Mouse (Mus musculus) megakaryocyte-erythroid progenitor cell, adult 5-6 weeks (primary cell): ENCODE data around the gene Nccrp1. TPM values are rescaled to one million over a fixed set of nuclear protein-coding genes. Genes with fewer than 3 reads are reported as not detected.
A peak's percentile ranks its signal among the peaks of the same experiment; 100 is the strongest.
"Not testable (repeated sequence)": the region's sequence is repeated elsewhere in the genome, so short reads cannot be mapped to it uniquely, and the experiment has no call there.

Source experiments
- ATAC-seq: replicated peaks from 2 replicates; pipeline ENCODE4 v1.8.0; 2016; ENCODE audit warnings: mild to moderate bottlenecking, inconsistent platforms; ENCODE audit not compliant: severe bottlenecking, poor library complexity, low FRiP score, low TSS enrichment
- total RNA-seq, 2 experiments: library from RNA; stranded (forward) in 1 of 2; stranded (reverse) in 1 of 2; fragments of 200-1000, 215-1000 nt in 1 of 2; fragments of >200 nt in 1 of 2; fragmentation: Nextera tagmentation in 1 of 2; gene quantifications; 2 replicates each; pipeline ENCODE4 v1.2.3; 2014 to 2017

The Nccrp1 gene
- total RNA-seq, 2 experiments from 2014 or later: not detected

DNA sequence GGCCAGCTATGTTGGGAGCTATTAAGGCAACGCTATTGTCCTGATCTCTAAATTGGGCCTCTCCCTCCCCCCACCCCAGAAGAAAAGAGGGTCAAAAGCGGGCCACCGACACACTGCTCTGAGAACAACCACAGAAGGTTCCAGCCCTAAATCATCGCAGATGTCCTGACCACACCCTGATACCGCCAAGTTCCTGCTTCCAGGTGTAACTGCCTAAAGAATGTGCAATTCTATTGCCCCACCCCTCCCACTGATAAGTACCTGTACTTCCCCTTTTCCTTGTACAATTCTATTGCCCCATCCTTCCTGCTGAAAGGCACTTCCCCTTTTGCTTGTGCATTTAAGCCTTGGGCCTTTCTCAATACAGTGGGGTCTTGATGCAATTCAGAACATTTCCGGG is 8.2 kb downstream of the Nccrp1 start:
- not testable (repeated sequence) for ATAC-seq

DNA sequence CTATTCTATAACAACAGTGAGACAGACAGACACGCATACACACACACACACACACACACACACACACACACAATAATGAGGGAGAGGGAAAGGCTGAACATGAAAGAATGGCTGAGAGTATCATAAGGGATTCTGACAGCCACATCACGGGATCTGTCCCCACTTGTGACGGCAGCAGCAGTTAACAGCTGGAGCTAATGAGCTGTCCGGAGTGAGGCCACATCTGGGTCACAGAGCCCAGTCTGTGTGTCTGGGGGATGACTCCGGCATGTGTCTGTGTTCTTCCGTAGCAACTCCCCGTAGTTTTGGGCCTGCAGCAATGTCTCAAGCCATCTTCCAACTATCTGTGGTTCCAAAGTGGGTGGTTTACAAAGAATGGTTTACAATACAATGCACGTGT is 15.0 kb downstream of the Nccrp1 start:
- ATAC-seq: no peak

DNA sequence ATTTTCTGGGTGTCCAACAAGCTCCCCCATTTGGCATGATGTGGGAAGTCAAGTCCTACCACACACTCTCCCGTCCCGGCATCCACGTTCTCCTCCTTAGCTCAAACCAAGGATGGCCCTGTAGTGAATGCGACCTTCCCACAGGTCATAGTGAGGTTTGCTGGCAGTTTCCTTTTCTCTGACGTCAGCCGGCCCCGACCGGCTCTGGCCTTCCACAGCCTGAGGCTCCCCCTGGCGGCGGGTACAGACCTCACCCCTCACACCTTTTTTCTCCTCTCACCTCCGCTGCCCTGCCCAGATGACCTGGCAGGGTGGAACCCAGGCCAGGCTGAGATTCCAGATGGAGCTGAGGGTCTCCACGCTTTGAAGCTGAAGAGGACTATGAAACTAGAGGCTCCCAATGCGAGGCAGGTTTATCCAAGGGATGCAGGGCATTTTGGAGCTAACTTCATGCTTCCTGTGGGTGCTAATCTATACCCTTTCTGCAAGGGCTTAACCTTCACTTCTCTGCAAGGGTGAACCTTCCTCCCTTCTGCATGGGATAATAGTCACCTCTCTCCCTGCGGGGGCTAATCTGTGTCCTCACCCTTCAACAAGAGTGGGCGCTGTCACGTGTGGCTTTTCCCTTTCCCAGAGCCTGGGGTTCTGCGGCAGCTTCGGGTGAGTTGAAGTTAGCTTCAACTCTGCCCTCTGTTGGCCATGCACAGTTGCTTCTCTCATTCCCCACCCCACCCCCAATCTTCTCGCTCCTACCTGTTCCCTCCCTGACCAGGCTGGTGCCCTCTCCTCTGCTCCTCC is 18.9 kb downstream of the Nccrp1 start:
- ATAC-seq: peak; percentile 90

DNA sequence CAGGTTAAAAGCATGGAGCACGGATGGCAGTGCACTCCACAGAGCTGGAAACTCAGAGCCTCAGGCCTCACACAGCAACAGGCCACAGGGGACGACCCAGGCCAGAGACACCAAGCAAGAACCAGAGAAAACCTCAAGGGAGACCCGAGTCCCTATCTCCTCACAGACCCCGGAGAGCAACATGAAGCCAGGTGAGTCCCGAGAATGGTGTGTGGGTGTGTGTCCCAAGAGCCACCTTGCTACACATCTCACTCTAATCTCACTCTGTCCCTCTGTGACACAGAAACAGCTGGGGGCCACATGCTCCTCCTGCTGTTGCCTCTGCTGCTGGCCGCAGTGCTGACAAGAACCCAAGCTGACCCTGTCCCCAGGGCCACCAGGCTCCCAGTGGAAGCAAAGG is 24.5 kb downstream of the Nccrp1 start, which contains the start of gene Ifnl3:
TSS of gene Ifnl3 (plus strand) at position 301 of the 400 bp plus-strand sequence.
- ATAC-seq: not testable (repeated sequence)

DNA sequence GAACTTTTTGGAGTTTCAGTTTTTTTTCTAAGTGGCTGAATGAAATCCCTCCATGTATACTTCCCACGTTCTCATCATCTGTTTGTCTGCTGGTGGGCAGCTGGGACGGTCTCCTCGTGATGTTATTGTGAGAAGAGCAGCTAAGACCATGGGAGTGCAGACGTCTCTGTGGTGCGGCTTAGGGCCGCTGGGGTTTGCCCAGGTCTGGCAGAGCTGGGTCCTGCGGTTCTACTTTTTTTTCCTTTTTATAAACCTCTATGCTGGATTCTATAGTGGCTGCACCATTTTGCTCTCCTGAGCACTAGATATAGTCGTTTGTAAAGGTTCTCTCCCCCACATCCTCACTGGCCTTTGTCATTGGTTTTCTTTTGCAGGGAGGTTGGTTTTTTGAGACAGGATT is 35.6 kb downstream of the Nccrp1 start:
- no peak for ATAC-seq

DNA sequence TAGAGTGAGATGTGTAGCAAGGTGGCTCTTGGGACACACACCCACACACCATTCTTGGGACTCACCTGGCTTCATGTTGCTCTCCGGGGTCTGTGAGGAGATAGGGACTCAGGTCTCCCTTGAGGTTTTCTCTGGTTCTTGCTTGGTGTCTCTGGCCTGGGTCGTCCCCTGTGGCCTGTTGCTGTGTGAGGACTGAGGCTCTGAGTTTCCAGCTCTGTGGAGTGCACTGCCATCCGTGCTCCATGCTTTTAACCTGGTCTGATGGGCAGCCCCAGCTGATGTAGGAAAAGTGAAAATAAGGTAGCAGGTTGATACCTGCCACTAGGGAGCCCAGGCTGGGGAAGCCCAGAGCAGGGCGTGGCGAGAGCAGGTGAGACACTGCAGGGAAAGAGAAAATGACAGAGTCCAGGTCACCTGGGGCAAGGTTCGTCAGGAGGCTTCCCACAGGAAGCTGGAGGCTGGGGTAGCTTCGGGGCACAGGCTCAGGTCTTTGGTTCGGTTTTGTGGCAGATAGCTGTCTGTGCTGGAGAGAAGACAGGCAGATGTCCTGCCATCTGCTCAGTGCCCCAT is 36.6 kb downstream of the Nccrp1 start, which contains the start of gene Ifnl2:
TSS of gene Ifnl2 (minus strand) at position 51 of the 570 bp plus-strand sequence.
- ATAC-seq: not testable (repeated sequence)

DNA sequence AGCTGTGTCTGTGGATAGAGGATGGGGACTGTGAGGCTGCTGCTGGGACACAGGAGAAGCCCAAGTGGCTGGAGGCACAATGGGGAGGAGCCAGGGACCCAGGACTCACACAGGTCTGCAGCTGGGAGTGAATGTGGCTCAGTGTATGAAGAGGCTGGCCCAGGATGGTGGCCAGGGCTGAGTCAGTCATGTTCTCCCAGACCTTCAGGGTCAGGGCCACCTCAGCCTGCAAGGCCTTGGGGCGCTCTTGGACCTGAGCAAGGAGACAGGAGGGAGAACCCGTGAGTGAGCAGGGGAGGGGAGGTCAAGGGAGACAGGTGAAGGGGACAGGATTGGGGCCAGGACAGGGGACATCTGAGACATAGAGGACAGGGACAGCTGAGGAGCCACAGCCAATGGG is 37.9 kb downstream of the Nccrp1 start:
- ATAC-seq: not testable (repeated sequence)

DNA sequence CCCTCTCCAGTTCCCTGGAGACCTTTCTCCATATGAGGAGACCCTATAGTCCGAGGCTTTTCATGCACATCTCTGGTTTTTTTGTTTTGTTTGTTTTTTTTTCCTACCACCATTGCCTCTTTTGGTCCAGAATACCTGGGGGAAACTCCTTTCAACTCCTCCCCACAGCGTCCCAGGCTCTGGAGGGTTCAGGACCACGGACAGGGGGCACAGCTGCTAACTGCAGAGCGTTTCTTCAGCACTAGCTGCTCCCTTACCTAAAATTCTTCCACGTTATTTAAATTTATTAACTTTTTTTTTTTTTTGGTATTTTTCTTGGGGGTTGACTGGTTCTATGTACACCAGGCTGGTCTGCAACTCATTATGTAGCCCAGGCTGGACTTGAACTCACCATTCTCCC is 41.5 kb downstream of the Nccrp1 start:
- ATAC-seq: no peak

DNA sequence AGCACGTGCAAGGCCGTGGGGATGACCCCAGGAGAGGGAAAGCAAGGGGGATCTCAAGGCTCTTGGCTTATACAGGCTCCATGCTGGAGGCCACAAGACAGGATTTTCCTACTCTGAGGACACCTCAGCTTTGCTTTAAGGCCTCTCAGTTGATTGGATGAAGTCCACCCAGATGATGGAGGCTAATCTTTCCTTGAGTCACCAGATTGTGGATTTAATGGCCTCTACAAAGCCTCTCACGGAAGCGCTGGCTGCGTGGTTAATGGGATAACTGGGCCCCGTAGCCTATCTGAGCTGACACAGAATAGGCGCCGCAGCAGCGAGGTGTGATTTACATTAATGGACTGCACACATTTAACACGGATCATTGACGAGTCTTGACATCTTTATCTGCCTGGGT is 51.6 kb downstream of the Nccrp1 start:
- ATAC-seq: no peak

Other genes starting within 250 kb of the Nccrp1 start
- gene Dll3, start 245.0 kb downstream of the Nccrp1 start, total RNA-seq (2014; fragmentation: Nextera tagmentation): 0.45 TPM in 1 of 2 replicates, not detected in the other
- not detected in 2 replicates for gene Dll3, start 245.0 kb downstream of the Nccrp1 start, total RNA-seq (2017)
- gene Timm50, start 235.2 kb downstream of the Nccrp1 start, total RNA-seq (2014; fragmentation: Nextera tagmentation): 77.5 and 91.2 TPM in 2 replicates
- 31.5 and 66.9 TPM in 2 replicates for gene Timm50, start 235.2 kb downstream of the Nccrp1 start, total RNA-seq (2017)
- 87.6 and 113 TPM in 2 replicates for gene Supt5, start 208.5 kb downstream of the Nccrp1 start, total RNA-seq (2014; fragmentation: Nextera tagmentation)
- 68.5 and 79.4 TPM in 2 replicates for gene Supt5, start 208.5 kb downstream of the Nccrp1 start, total RNA-seq (2017)
- gene Rps16, start 196.6 kb downstream of the Nccrp1 start, total RNA-seq (2014; fragmentation: Nextera tagmentation): 3,991 and 4,625 TPM in 2 replicates
- gene Rps16, start 196.6 kb downstream of the Nccrp1 start, total RNA-seq (2017): 881 and 1,091 TPM in 2 replicates
- 4.1 and 7.7 TPM in 2 replicates for gene Plekhg2, start 174.7 kb downstream of the Nccrp1 start, total RNA-seq (2014; fragmentation: Nextera tagmentation)
- 0.19 and 2.3 TPM in 2 replicates for gene Plekhg2, start 174.7 kb downstream of the Nccrp1 start, total RNA-seq (2017)
- 13.4 and 15.3 TPM in 2 replicates for gene Zfp36, start 167.0 kb downstream of the Nccrp1 start, total RNA-seq (2014; fragmentation: Nextera tagmentation)
- 26.9 and 33.7 TPM in 2 replicates for gene Zfp36, start 167.0 kb downstream of the Nccrp1 start, total RNA-seq (2017)
- gene Med29, start 154.5 kb downstream of the Nccrp1 start, total RNA-seq (2014; fragmentation: Nextera tagmentation): 22.3 and 28.9 TPM in 2 replicates
- gene Med29, start 154.5 kb downstream of the Nccrp1 start, total RNA-seq (2017): 9.9 and 16.0 TPM in 2 replicates
- gene Paf1, start 154.3 kb downstream of the Nccrp1 start, total RNA-seq (2014; fragmentation: Nextera tagmentation): 65.0 and 84.6 TPM in 2 replicates
- 129 and 149 TPM in 2 replicates for gene Paf1, start 154.3 kb downstream of the Nccrp1 start, total RNA-seq (2017)
- gene Gmfg, start 109.8 kb downstream of the Nccrp1 start, total RNA-seq (2014; fragmentation: Nextera tagmentation): 79.4 and 81.5 TPM in 2 replicates
- 179 and 328 TPM in 2 replicates for gene Gmfg, start 109.8 kb downstream of the Nccrp1 start, total RNA-seq (2017)
- 0.44 and 0.82 TPM in 2 replicates for gene Lrfn1, start 95.3 kb downstream of the Nccrp1 start, total RNA-seq (2014; fragmentation: Nextera tagmentation)
- gene Lrfn1, start 95.3 kb downstream of the Nccrp1 start, total RNA-seq (2017): 0.08 and 0.09 TPM in 2 replicates
- gene Ifnl2, start 36.8 kb downstream of the Nccrp1 start, total RNA-seq (2014; fragmentation: Nextera tagmentation): not detected in 2 replicates
- not detected in 2 replicates for gene Ifnl2, start 36.8 kb downstream of the Nccrp1 start, total RNA-seq (2017)
- gene Ifnl3, start 24.4 kb downstream of the Nccrp1 start, total RNA-seq (2014; fragmentation: Nextera tagmentation): not detected in 2 replicates
- gene Ifnl3, start 24.4 kb downstream of the Nccrp1 start, total RNA-seq (2017): not detected in 2 replicates
- gene Sycn, start 6.4 kb downstream of the Nccrp1 start, total RNA-seq (2014; fragmentation: Nextera tagmentation): not detected in 2 replicates
- not detected in 2 replicates for gene Sycn, start 6.4 kb downstream of the Nccrp1 start, total RNA-seq (2017)
- 20.3 and 26.2 TPM in 2 replicates for gene Samd4b, start 50.9 kb upstream of the Nccrp1 start, total RNA-seq (2014; fragmentation: Nextera tagmentation)
- gene Samd4b, start 50.9 kb upstream of the Nccrp1 start, total RNA-seq (2017): 3.4 and 7.2 TPM in 2 replicates
- 5.3 and 8.3 TPM in 2 replicates for gene Pak4, start 50.9 kb upstream of the Nccrp1 start, total RNA-seq (2014; fragmentation: Nextera tagmentation)
- gene Pak4, start 50.9 kb upstream of the Nccrp1 start, total RNA-seq (2017): 7.9 and 8.3 TPM in 2 replicates
- not detected in 2 replicates for gene Acp7, start 84.1 kb upstream of the Nccrp1 start, total RNA-seq (2014; fragmentation: Nextera tagmentation)
- not detected in 2 replicates for gene Acp7, start 84.1 kb upstream of the Nccrp1 start, total RNA-seq (2017)
- gene Fbxo27, start 145.6 kb upstream of the Nccrp1 start, total RNA-seq (2014; fragmentation: Nextera tagmentation): not detected in 2 replicates
- not detected in 2 replicates for gene Fbxo27, start 145.6 kb upstream of the Nccrp1 start, total RNA-seq (2017)
- 1.6 TPM in 1 of 2 replicates, not detected in the other for gene Fbxo17, start 169.6 kb upstream of the Nccrp1 start, total RNA-seq (2014; fragmentation: Nextera tagmentation)
- gene Fbxo17, start 169.6 kb upstream of the Nccrp1 start, total RNA-seq (2017): 0.34 and 1.2 TPM in 2 replicates
- 152 and 185 TPM in 2 replicates for gene Mrps12, start 194.6 kb upstream of the Nccrp1 start, total RNA-seq (2014; fragmentation: Nextera tagmentation)
- 31.2 and 55.9 TPM in 2 replicates for gene Mrps12, start 194.6 kb upstream of the Nccrp1 start, total RNA-seq (2017)
- gene Sars2, start 194.7 kb upstream of the Nccrp1 start, total RNA-seq (2014; fragmentation: Nextera tagmentation): 24.9 and 32.6 TPM in 2 replicates
- 11.3 and 15.6 TPM in 2 replicates for gene Sars2, start 194.7 kb upstream of the Nccrp1 start, total RNA-seq (2017)
- gene Ccer2, start 208.9 kb upstream of the Nccrp1 start, total RNA-seq (2014; fragmentation: Nextera tagmentation): not detected in 2 replicates
- not detected in 2 replicates for gene Ccer2, start 208.9 kb upstream of the Nccrp1 start, total RNA-seq (2017)
- gene Sirt2, start 219.5 kb upstream of the Nccrp1 start, total RNA-seq (2014; fragmentation: Nextera tagmentation): 85.8 and 107 TPM in 2 replicates
- 41.4 and 49.7 TPM in 2 replicates for gene Sirt2, start 219.5 kb upstream of the Nccrp1 start, total RNA-seq (2017)
- 34.3 and 39.7 TPM in 2 replicates for gene Nfkbib, start 220.3 kb upstream of the Nccrp1 start, total RNA-seq (2014; fragmentation: Nextera tagmentation)
- gene Nfkbib, start 220.3 kb upstream of the Nccrp1 start, total RNA-seq (2017): 10.3 and 12.8 TPM in 2 replicates
- 21.5 and 26.4 TPM in 2 replicates for gene Rinl, start 241.7 kb upstream of the Nccrp1 start, total RNA-seq (2014; fragmentation: Nextera tagmentation)
- gene Rinl, start 241.7 kb upstream of the Nccrp1 start, total RNA-seq (2017): 17.9 and 24.5 TPM in 2 replicates